Mouse (Mus musculus): ENCODE results near the gene Zfp971.
A peak's percentile ranks its signal among the peaks of the same experiment; 100 is the strongest.
"Not testable (repeated sequence)": the region's sequence is repeated elsewhere in the genome, so short reads cannot be mapped to it uniquely, and the experiment has no call there.

Gene Zfp971

DNA sequence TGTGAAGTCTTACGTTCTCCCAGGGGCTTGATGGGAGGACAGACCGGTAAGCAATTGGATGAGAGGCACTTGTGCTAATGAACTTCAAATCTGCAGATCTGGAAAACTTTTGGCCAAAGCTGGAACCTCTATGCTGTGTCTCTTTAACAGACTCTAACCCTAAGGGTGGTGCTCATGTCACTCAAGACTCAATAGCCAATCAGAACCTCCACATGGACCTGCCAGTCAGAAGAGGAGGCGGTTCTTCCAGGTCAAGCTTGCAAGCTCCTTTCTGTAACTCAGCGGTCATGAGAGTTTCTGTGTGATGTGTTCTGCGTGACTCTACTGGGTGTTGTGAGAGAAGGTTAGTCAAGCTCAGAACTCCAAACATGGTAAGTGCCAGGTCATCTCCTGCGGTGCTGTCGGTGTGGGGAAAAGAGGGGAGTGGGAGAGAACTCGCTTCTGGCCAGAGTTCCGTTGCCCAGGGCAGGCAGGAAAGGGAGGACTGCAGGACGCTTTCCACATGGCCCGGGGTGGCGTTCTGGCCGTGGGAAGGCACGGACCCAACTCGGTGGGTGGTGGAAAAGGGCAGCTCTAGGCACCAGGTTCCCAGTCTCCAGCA, at the start of gene Zfp971:
Gene Zfp971 (plus strand): TSS at position 274 of the 601 bp plus-strand sequence.
- DNase-seq (ENCODE audit: low spot score in 2 of 2) = peak; percentile 32 to 59

- not testable (repeated sequence) for DNase-seq (ENCODE audit: low spot score in 2 of 2)
Observed at GRCm38 (mm10) chr2:177974814-177975213, 48.3 kb upstream of the Zfp971 start.

GRCm38 (mm10) chr2:178019486-178019885, 3.6 kb upstream of the Zfp971 start:
- not testable (repeated sequence) for DNase-seq (ENCODE audit: low spot score in 2 of 2)

DNA sequence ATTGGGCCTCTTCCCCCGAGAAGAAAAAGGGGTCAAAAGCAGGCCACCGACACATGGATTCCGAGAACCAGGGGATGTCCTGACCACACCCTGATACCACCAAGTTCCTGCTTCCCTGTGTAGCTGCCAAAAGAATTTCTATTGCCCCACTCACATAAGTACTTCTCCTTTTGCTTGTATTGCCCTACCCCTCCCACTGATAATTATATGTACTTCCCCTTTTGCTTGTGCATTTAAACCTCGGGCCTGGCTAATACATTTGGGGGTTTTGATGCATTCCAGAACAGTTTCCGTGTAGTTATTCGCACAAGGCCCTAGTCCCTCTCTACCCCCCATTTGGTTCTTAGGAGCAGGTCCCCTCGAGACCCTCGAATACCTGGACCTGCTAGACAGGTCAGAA, 2.3 kb upstream of the Zfp971 start:
- not testable (repeated sequence) for DNase-seq (ENCODE audit: low spot score in 2 of 2)

DNA sequence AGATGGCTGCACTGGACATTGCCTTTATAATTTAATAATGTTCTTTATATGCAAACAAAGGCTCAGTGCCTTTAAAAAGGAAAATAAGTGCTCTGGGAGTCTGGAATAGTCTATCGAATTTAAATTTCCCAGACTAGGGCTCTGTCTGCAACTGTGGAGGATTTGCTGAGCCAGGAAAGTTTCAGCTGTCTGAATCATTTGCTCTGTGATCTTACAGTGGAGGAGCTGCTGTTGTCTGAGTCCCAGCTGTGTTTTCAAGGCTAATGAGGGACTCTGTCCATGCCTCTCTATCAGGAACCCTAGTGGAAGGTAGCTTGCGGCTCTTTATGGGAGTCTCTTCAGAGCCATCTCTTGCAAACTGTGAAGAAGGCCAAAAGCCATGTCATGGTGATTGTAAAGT, 777 bp downstream of the Zfp971 start:
- not testable (repeated sequence) for DNase-seq (ENCODE audit: low spot score in 2 of 2)

GRCm38 (mm10) chr2:178027601-178028000, 4.5 kb downstream of the Zfp971 start:
- DNase-seq (ENCODE audit: low spot score in 2 of 2) = not testable (repeated sequence)

DNA sequence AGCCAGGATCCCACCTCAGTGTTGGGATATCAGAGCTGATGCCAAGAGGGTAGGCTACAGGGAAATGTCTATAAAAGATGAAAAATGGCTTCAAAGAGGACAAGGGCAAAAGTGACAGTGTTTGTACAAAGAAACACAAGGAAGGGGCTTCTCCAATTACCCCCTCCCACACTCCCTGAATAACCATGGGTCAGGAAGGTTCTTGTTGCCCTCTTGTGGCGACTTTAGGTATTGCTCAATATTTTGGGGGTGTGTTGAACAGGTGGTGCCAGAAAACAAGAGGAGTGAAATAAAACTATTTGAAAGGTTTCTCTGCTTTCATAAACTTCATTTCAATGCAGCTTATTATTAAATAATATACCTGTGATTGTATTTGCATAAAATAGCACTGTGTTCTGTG, 35.1 kb downstream of the Zfp971 start:
- peak; percentile 24 to 40 for DNase-seq (ENCODE audit: low spot score in 2 of 2)

GRCm38 (mm10) chr2:178078166-178078717, 55.2 kb downstream of the Zfp971 start, which contains the start of gene Zfp931:
Zfp931 (minus strand) TSS chr2:178078476.
- not testable (repeated sequence) for DNase-seq (ENCODE audit: low spot score in 2 of 2)
